Mouse (Mus musculus) MEL (cell line): ENCODE measurements at regions not wholly inside any gene's neighbourhood (a gene's known extent, or its start where the extent isn't known, plus 50 kb on each side); places are given as distances from the start of the nearest gene placed in this dataset.

Source experiments
- CTCF ChIP-seq, 3 experiments: IDR thresholded peaks in 2 of 3; conservative IDR thresholded peaks in 1 of 3; 2 replicates each; pipeline ENCODE4 v1.5.1; 2011 to 2012; ENCODE audit warnings: low read length in 3 of 3, low read depth in 2 of 3, mild to moderate bottlenecking in 2 of 3, improper control_type of control experiment in 1 of 3, inconsistent platforms in 1 of 3, mixed read lengths in 1 of 3, moderate library complexity in 1 of 3; ENCODE audit not compliant: control insufficient read depth in 1 of 3, insufficient read depth in 1 of 3, poor library complexity in 1 of 3, severe bottlenecking in 1 of 3
- EP300 ChIP-seq, 2 experiments: IDR thresholded peaks; 2 replicates each; pipeline ENCODE4 v1.6.1; 2011; ENCODE audit warnings: improper control_type of control experiment in 2 of 2, low read length in 2 of 2, low read depth in 1 of 2, mild to moderate bottlenecking in 1 of 2
- USF1 ChIP-seq: IDR thresholded peaks from 2 replicates; pipeline ENCODE4 v1.6.1; 2014; ENCODE audit warnings: low read depth, mild to moderate bottlenecking, inconsistent platforms, low read length, improper control_type of control experiment, moderate library complexity

- TF ChIP-seq EP300 (IDR thresholded peaks at IDR 0.05; ENCODE audit: low read depth in 1 of 2, low read length in 2 of 2) (peak in 1 of 2 experiments; percentile 34; a peak in 1 of 4 replicates), CTCF (IDR thresholded peaks at IDR 0.05 in 2 of 3, conservative IDR thresholded peaks at IDR 0.05 in 1 of 3; ENCODE audit: control insufficient read depth in 1 of 3, insufficient read depth in 1 of 3, low read depth in 2 of 3, low read length in 3 of 3, poor library complexity in 1 of 3, severe bottlenecking in 1 of 3) (no peak), USF1 (no peak)
These were observed 96.2 kb upstream of the Lsamp start for GRCm38 (mm10) chr16:39887944-39888343.
